ENCODE assay signal across 13 mouse cellular contexts in genomic region chr10:84711479-84711878, GRCm38 (mm10). TPM values are rescaled to one million over a fixed set of nuclear protein-coding genes. Genes with fewer than 3 reads are reported as not detected.
DNase-seq lines count a peak whose midpoint lies in the region; ATAC-seq lines count a peak whose summit lies in the region.
"Had no signal": no experiment of that assay in that cellular context is flagged by ENCODE, and none has a peak within 500 bp of the region (broad histone marks: within the 10 kb centered on the region; RNA-seq: fewer than 3 reads in every experiment).

No protein-coding gene starts in this region.

- H3K27me3 ChIP-seq in forebrain, embryonic 12.5 days: peaks cover 52% of the 10 kb centered on the region
- H3K27me3 ChIP-seq in forebrain, embryonic 11.5 days (ENCODE audit: control insufficient read depth, insufficient read depth, low read length): peaks cover 10% of the 10 kb centered on the region
- no peaks in the 10 kb centered on the region for H3K27me3 ChIP-seq in hindbrain, embryonic 15.5 days
- no peaks in the 10 kb centered on the region for H3K27me3 ChIP-seq in heart, embryonic 11.5 days (ENCODE audit: control insufficient read depth, insufficient read depth, low read length)
- H3K27me3 ChIP-seq: liver, embryonic 13.5 days; megakaryocyte, embryonic 14.5 days had no signal

- intact Hi-C loops in heart, postnatal 14 days (cut with DNase I): loop anchor here (2.0 kb wide), 1 partner anchor 333 kb away; no protein-coding TSS in a partner anchor

- no peak overlapping the region; the same call in 1 of the 2 replicates for H3K27ac ChIP-seq in forebrain, embryonic 12.5 days
- H3K27ac ChIP-seq in forebrain, embryonic 11.5 days (ENCODE audit: low read depth, low read length): no peak overlapping the region
- peak overlapping the region; percentile 73 for H3K27ac ChIP-seq in hindbrain, embryonic 15.5 days (replicated peaks)
- no peak overlapping the region for H3K27ac ChIP-seq in heart, embryonic 11.5 days (ENCODE audit: low read depth, low read length)
- H3K27ac ChIP-seq: heart, embryonic 10.5 days; liver, embryonic 13.5 days had no signal

- WGBS in forebrain, embryonic 12.5 days: 68% methylated on average over 8 of the region's 8 CpGs
- 67% methylated on average over 8 of the region's 8 CpGs for WGBS in forebrain, embryonic 11.5 days
- WGBS in hindbrain, embryonic 15.5 days: 21% methylated on average over 8 of the region's 8 CpGs
- WGBS in heart, embryonic 11.5 days (ENCODE audit: insufficient replicate concordance): 84% methylated on average over 8 of the region's 8 CpGs

- peak; percentile 21; the same call in 1 of the 2 replicates for ATAC-seq in forebrain, embryonic 12.5 days (ENCODE audit: low FRiP score)
- no peak for ATAC-seq in forebrain, embryonic 11.5 days (replicated peaks; ENCODE audit: low FRiP score)
- ATAC-seq in hindbrain, embryonic 15.5 days (ENCODE audit: low FRiP score, low read depth): no peak
- ATAC-seq in heart, embryonic 11.5 days (replicated peaks; ENCODE audit: insufficient number of reproducible peaks, low FRiP score, low TSS enrichment): no peak

- H3K4me3 ChIP-seq in forebrain, embryonic 12.5 days (replicated peaks): no peak overlapping the region
- no peak overlapping the region for H3K4me3 ChIP-seq in forebrain, embryonic 11.5 days (ENCODE audit: low read depth, low read length)
- H3K4me3 ChIP-seq in hindbrain, embryonic 15.5 days: no peak overlapping the region
- no peak overlapping the region for H3K4me3 ChIP-seq in heart, embryonic 11.5 days (ENCODE audit: low read depth, low read length)
- H3K4me3 ChIP-seq: heart, embryonic 10.5 days; liver, embryonic 13.5 days; megakaryocyte, embryonic 14.5 days had no signal

- peaks cover 74% of the 10 kb centered on the region for H3K4me1 ChIP-seq in forebrain, embryonic 12.5 days
- H3K4me1 ChIP-seq in forebrain, embryonic 11.5 days (replicated peaks; ENCODE audit: control insufficient read depth, insufficient read depth, low read length): peaks cover 11% of the 10 kb centered on the region; the same call in 1 of the 2 replicates
- peaks cover 52% of the 10 kb centered on the region for H3K4me1 ChIP-seq in hindbrain, embryonic 15.5 days (replicated peaks)
- H3K4me1 ChIP-seq in heart, embryonic 11.5 days (ENCODE audit: control insufficient read depth, insufficient read depth, low read length): peaks cover 34% of the 10 kb centered on the region

- DNase-seq in forebrain, embryonic 11.5 days (ENCODE audit: low spot score): no peak
- peak; percentile 43 for DNase-seq in embryo, embryonic 11 days
- DNase-seq in neural tube, embryonic 10.5 days (ENCODE audit: extremely low spot score, low spot score): peak; percentile 58
- no peak for DNase-seq in frontal cortex, postnatal 36 days (ENCODE audit: low spot score in 2 of 2)
- DNase-seq in heart, postnatal 14 days: no peak
- DNase-seq: cerebellum, adult 9-11 months; liver, embryonic 13.5 days; spleen, adult 18-20 months had no signal

- H3K9ac ChIP-seq in forebrain, embryonic 12.5 days: no peak overlapping the region
- H3K9ac ChIP-seq in forebrain, embryonic 11.5 days (ENCODE audit: low read length): no peak overlapping the region
- H3K9ac ChIP-seq in hindbrain, embryonic 15.5 days: no peak overlapping the region
- H3K9ac ChIP-seq in heart, embryonic 11.5 days (ENCODE audit: low read depth, low read length): no peak overlapping the region
- H3K9ac ChIP-seq: liver, embryonic 13.5 days had no signal

- no peak overlapping the region for H3K4me2 ChIP-seq in forebrain, embryonic 12.5 days
- H3K4me2 ChIP-seq in forebrain, embryonic 11.5 days (ENCODE audit: low read depth, low read length, severe bottlenecking): no peak overlapping the region
- no peak overlapping the region for H3K4me2 ChIP-seq in hindbrain, embryonic 15.5 days
- H3K4me2 ChIP-seq in heart, embryonic 11.5 days: no peak overlapping the region
- H3K4me2 ChIP-seq: liver, embryonic 13.5 days had no signal

- H3K9me3 ChIP-seq in forebrain, embryonic 12.5 days: no peaks in the 10 kb centered on the region
- no peaks in the 10 kb centered on the region for H3K9me3 ChIP-seq in forebrain, embryonic 11.5 days (ENCODE audit: control insufficient read depth, low read length)
- H3K9me3 ChIP-seq in hindbrain, embryonic 15.5 days: no peaks in the 10 kb centered on the region
- no peaks in the 10 kb centered on the region for H3K9me3 ChIP-seq in heart, embryonic 11.5 days (replicated peaks; ENCODE audit: control insufficient read depth, low read length)
- H3K9me3 ChIP-seq: heart, embryonic 10.5 days; liver, embryonic 13.5 days; megakaryocyte, embryonic 14.5 days had no signal

- peaks cover 15% of the 10 kb centered on the region for H3K36me3 ChIP-seq in forebrain, embryonic 12.5 days (replicated peaks)
- H3K36me3 ChIP-seq in forebrain, embryonic 11.5 days (ENCODE audit: control insufficient read depth, insufficient read depth, low read length): no peaks in the 10 kb centered on the region
- H3K36me3 ChIP-seq in hindbrain, embryonic 15.5 days: no peaks in the 10 kb centered on the region
- peaks cover 6% of the 10 kb centered on the region for H3K36me3 ChIP-seq in heart, embryonic 11.5 days (ENCODE audit: control insufficient read depth, insufficient read depth, low read length)

RNA-seq across cellular contexts. Expression of gene Rfx4, which starts 44.4 kb away (rescaled TPM):
- 24.8 and 26.5 TPM in 2 replicates for polyA plus RNA-seq in forebrain, embryonic 12.5 days (2016; fragmentation: Nextera tagmentation; extraction: Ambion mirVana)
- polyA plus RNA-seq in forebrain, embryonic 11.5 days (2014; fragmentation: Nextera tagmentation; extraction: Ambion mirVana): 33.0 and 36.0 TPM in 2 replicates
- 18.0 and 23.7 TPM in 2 replicates for polyA plus RNA-seq in hindbrain, embryonic 15.5 days (2015; fragmentation: Nextera tagmentation; extraction: Ambion mirVana)
- under 1 TPM; 0.07 to 0.19 TPM for total RNA-seq in heart, postnatal 14 days (2021)
- polyA plus RNA-seq in heart, embryonic 11.5 days (2014; fragmentation: Nextera tagmentation; extraction: Ambion mirVana): not detected in 2 replicates
- polyA plus RNA-seq: liver, embryonic 13.5 days had no signal

Comparison
In these comparisons a context has a peak if more than half of its experiments do, and no peak if none do; other contexts are left out.
1. DNase-seq: peak in embryo, embryonic 11 days (single experiment) and neural tube, embryonic 10.5 days (single experiment); none in forebrain, embryonic 11.5 days (single experiment), frontal cortex, postnatal 36 days (0 of 2) and heart, postnatal 14 days (0 of 2).
2. RNA of gene Rfx4, which starts 44.4 kb away (polyA plus RNA-seq): 33.0 to 36.0 TPM in forebrain, embryonic 11.5 days, 24.8 to 26.5 TPM in forebrain, embryonic 12.5 days and 18.0 to 23.7 TPM in hindbrain, embryonic 15.5 days; not detected in heart, embryonic 11.5 days; every median in the first group is over 10 times any median in the second.